Mouse (Mus musculus) kidney, embryonic 16.5 days (tissue): ENCODE measurements around the gene Lrrc28. TPM values are rescaled to one million over a fixed set of nuclear protein-coding genes. Genes with fewer than 3 reads are reported as not detected.

Experiments used
- ATAC-seq: fragments of 200-750 bp; cut with Nextera tagmentation; 2 replicates; pipeline ENCODE4 v1.8.0; 2017; ENCODE audit warnings: moderate TSS enrichment; ENCODE audit not compliant: low FRiP score, low TSS enrichment
- H3K27ac ChIP-seq: fragments of 300-500 bp; sonication (generic); 2 replicates; pipeline ENCODE4 v1.5.1; 2014; ENCODE audit warnings: low read length
- H3K27me3 ChIP-seq: fragments of 300-500 bp; sonication (generic); 2 replicates; pipeline ENCODE4 v1.6.1; 2014; ENCODE audit warnings: low read length, control low read depth, mixed read lengths; ENCODE audit not compliant: insufficient read depth
- H3K36me3 ChIP-seq: fragments of 300-500 bp; sonication (generic); 2 replicates; pipeline ENCODE4 v1.6.1; 2014; ENCODE audit warnings: low read length, control low read depth, mixed read lengths; ENCODE audit not compliant: insufficient read depth
- H3K4me1 ChIP-seq: fragments of 300-500 bp; sonication (generic); 2 replicates; pipeline ENCODE4 v1.6.1; 2014; ENCODE audit warnings: low read length, control low read depth, mixed read lengths; ENCODE audit not compliant: insufficient read depth
- H3K4me2 ChIP-seq: fragments of 300-500 bp; sonication (generic); replicated peaks from 2 replicates; pipeline ENCODE4 v1.6.1; 2014; ENCODE audit warnings: low read depth, low read length
- H3K4me3 ChIP-seq: fragments of 300-500 bp; sonication (generic); 2 replicates; pipeline ENCODE4 v1.5.1; 2014; ENCODE audit warnings: mild to moderate bottlenecking, low read length
- H3K9ac ChIP-seq: fragments of 300-500 bp; sonication (generic); replicated peaks from 2 replicates; pipeline ENCODE4 v1.6.1; 2014; ENCODE audit warnings: low read length
- H3K9me3 ChIP-seq: fragments of 300-500 bp; sonication (generic); 2 replicates; pipeline ENCODE4 v1.6.1; 2016; ENCODE audit warnings: low read length, control low read depth
- WGBS: fragments of 180-500 bp; shearing (Covaris S2); extraction: QIAGEN DNeasy Blood & Tissue Kit; methylation state at CpG from one replicate; pipeline ENCODE4 v1.1.7; 2014; 5-methylcytosine and 5-hydroxymethylcytosine counted together
- polyA plus RNA-seq: library from polyadenylated mRNA; unstranded; fragments of >200 nt; fragmentation: Nextera tagmentation; extraction: Ambion mirVana; gene quantifications from 2 replicates; pipeline ENCODE4 v1.2.1, GENCODE M21; 2015

The Lrrc28 gene
- polyA plus RNA-seq, 1 experiment from 2014 or later = 14.4 TPM

DNA sequence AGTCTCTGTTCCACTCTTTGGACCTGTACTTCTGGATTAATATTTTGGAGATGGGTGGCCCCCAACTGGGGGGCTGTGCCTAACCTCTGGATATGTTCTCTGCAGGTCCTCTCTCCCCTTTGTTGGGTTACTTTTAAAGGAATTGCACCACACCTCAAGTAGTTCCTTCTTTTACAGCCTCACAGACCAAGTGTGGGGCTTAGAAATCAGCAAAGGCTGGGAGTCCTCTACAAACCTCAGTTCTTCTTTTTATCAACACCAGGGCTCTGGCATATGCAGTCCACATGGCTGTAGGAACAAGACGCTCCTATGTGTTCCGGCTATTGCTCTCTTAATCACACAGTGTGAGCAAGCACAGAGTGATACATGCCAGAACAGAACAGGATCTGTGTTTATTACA lies 93.8 kb downstream of the Lrrc28 start:
- no peaks in the 10 kb centered on the region for H3K9me3 ChIP-seq
- 88% methylated on average over 2 of the region's 2 CpGs for WGBS
- H3K27me3 ChIP-seq = no peaks in the 10 kb centered on the region
- H3K4me2 ChIP-seq = no peak overlapping the region
- no peak for ATAC-seq
- H3K9ac ChIP-seq = no peak overlapping the region
- no peaks in the 10 kb centered on the region for H3K36me3 ChIP-seq
- H3K27ac ChIP-seq = no peak overlapping the region
- H3K4me3 ChIP-seq = no peak overlapping the region
- H3K4me1 ChIP-seq = no peaks in the 10 kb centered on the region

DNA sequence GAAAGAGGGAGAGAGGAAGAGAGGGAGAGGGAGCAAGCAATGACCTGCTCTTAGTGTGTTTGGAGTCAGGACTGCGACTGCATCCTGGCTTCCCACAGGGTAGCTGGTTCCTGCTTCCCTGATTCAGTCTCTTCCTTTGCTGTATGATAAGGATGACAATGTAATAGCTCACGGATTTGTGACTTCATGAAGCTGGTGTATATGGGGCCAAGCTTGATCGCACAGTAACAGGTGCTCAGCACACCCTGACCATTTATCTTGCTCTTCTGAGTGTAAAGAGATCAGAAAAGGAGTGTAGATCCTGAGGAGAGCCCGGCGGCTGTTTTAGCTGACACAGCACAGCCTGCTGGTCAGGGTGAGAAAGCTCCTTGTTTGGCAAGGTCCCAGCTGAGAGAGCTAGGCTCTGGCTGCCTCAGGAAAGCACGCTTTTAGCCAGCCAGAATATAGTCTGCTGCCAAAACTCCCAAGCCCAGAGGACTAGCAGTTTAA lies 96.0 kb downstream of the Lrrc28 start:
- peak; percentile 82; the same call in 1 of the 2 replicates for ATAC-seq
- Histone ChIP-seq H3K4me1 (no peaks in the 10 kb centered on the region), H3K4me2 (no peak overlapping the region), H3K9ac (no peak overlapping the region), H3K27ac (no peak overlapping the region), H3K36me3 (no peaks in the 10 kb centered on the region), H3K27me3 (no peaks in the 10 kb centered on the region), H3K4me3 (no peak overlapping the region), H3K9me3 (no peaks in the 10 kb centered on the region)
- WGBS = 23% methylated on average over 6 of the region's 6 CpGs

DNA sequence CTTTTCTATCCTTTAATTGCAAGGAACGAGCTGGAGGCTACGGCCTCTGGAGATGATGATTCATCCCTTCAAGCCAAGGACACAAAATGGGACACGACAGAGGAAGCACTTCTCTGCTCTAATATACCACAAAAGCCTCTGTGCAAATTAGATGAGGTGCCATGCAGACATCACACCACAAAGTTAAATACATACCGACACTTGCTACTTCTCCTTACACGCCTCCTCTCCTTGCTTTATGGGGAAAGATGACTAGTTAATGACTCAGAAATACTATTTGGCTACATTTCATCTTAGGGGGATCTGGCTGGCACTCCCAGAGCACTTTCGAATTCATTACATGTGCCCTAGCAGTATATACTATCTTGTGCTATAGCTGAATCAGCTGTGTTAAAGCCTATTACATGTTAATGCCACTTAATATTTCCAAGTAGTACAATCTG lies 96.4 kb downstream of the Lrrc28 start:
- H3K9ac ChIP-seq = no peak overlapping the region
- H3K4me1 ChIP-seq = no peaks in the 10 kb centered on the region
- no peaks in the 10 kb centered on the region for H3K27me3 ChIP-seq
- H3K9me3 ChIP-seq = no peaks in the 10 kb centered on the region
- no peak overlapping the region for H3K27ac ChIP-seq
- H3K4me2 ChIP-seq = no peak overlapping the region
- whole genome bisulfite sequencing = 80% methylated on average over 6 of the region's 6 CpGs
- ATAC-seq = no peak
- H3K4me3 ChIP-seq = no peak overlapping the region
- H3K36me3 ChIP-seq = no peaks in the 10 kb centered on the region

DNA sequence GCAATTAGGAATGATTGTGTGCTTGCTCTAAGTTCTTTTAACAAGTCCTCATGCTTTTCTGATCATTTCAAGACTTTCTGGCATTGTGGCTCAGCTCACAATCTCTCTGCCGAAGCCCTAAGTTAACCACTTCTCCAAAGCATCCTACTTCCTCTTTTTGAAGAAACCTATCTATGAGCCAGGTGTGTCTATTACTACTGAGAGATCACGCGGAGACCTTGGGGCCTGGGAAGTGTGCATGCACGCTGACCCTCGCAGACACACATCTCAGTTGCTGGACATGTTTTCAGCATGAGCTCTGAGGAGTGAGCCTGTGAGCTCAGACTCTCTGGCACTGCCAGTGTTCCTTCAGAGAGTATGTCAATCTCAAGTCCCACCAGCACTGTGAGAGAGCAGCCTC lies 98.8 kb downstream of the Lrrc28 start:
- Histone ChIP-seq H3K4me1 (no peaks in the 10 kb centered on the region), H3K4me3 (no peak overlapping the region), H3K9ac (no peak overlapping the region), H3K36me3 (no peaks in the 10 kb centered on the region), H3K27me3 (no peaks in the 10 kb centered on the region), H3K4me2 (no peak overlapping the region), H3K9me3 (no peaks in the 10 kb centered on the region), H3K27ac (no peak overlapping the region)
- 90% methylated on average over 5 of the region's 5 CpGs for WGBS
- no peak for ATAC-seq

DNA sequence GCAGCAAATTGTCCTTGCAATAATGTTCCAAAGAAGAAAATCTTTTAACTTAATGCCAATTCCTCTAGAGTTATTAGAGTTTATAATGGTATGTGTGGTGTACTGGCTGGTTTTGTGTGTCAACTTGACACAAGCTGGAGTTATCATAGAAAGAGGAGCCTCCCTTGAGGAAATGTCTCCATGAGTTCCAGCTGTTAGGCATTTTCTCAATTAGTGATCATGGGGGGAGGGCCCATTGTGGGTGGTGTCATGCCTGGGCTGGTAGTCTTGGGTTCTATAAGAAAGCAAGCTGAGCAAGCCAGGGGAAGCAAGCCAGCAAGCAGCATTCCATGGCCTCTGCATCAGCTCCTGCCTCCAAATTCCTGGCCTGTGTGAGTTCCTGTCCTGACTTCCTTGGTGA lies 100.5 kb downstream of the Lrrc28 start:
- no peaks in the 10 kb centered on the region for H3K9me3 ChIP-seq
- H3K36me3 ChIP-seq = no peaks in the 10 kb centered on the region
- ATAC-seq = no peak
- H3K4me2 ChIP-seq = no peak overlapping the region
- no peak overlapping the region for H3K4me3 ChIP-seq
- H3K27ac ChIP-seq = no peak overlapping the region
- H3K27me3 ChIP-seq = no peaks in the 10 kb centered on the region
- H3K4me1 ChIP-seq = no peaks in the 10 kb centered on the region
- no peak overlapping the region for H3K9ac ChIP-seq

DNA sequence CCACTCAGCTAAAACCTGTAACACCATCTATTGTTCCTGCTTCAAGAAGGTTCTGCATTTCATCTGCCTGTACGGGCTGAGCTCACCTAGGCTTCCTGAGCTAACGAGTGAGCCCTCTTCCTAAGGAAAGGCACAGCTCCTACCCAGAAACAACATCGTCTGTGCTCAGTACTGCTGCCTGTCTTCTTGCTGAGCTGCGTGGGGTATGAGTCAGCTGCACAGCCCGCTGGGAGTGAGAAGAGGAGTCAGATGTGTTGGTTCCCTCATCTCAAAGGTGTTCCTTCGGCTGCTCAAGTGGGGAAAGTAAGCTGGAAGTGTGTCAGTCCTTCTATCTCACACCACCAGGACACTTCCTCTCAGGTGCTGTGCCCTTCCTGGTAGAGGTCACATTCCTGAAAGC lies 101.4 kb downstream of the Lrrc28 start:
- Histone ChIP-seq H3K4me1 (no peaks in the 10 kb centered on the region), H3K9me3 (no peaks in the 10 kb centered on the region), H3K4me2 (no peak overlapping the region), H3K36me3 (no peaks in the 10 kb centered on the region), H3K27ac (no peak overlapping the region), H3K9ac (no peak overlapping the region), H3K27me3 (no peaks in the 10 kb centered on the region), H3K4me3 (no peak overlapping the region)
- WGBS = 76% methylated on average over 6 of the region's 6 CpGs
- no peak for ATAC-seq

DNA sequence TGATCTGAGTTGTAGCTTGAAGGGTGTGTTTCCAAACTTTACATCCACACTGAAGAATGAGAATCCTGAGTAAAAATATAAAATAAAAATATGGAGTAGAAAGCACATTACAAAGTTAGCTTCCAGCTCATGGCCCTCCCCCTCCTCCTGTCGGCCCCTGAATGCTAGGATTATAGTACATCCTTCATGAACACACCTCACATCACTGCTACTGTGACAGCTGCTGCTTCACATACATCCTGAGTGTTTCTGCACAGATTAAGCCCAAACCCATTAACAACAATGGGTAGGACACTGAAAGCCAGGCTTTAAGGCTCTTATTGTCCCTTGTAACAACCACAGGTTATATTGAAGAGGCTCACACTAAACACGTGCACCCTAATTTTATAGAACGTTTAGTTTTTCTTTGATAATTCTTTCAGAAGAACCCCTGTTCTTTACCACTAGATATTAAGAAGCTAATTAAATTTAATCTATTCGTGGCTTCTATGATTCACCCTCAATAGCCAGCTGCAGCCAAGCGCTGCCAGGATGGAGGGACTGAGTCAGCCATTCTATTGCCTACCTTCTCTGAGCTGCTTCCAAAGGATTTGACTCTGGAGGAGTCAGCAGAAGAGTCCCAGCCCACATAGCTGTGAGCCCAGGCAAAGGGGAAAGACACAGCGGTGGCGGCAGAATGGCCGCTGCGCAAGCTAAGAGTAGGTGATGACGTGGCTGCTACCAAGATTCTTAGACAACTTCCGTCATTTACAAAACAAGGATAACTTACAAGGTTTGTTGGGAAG lies 108.3 kb downstream of the Lrrc28 start:
- H3K9ac ChIP-seq = no peak overlapping the region
- WGBS = 95% methylated on average over 11 of the region's 11 CpGs
- H3K4me1 ChIP-seq = no peaks in the 10 kb centered on the region
- H3K4me3 ChIP-seq = no peak overlapping the region
- no peak for ATAC-seq
- H3K27me3 ChIP-seq = no peaks in the 10 kb centered on the region
- no peaks in the 10 kb centered on the region for H3K9me3 ChIP-seq
- H3K4me2 ChIP-seq = no peak overlapping the region
- H3K27ac ChIP-seq = no peak overlapping the region
- H3K36me3 ChIP-seq = no peaks in the 10 kb centered on the region

DNA sequence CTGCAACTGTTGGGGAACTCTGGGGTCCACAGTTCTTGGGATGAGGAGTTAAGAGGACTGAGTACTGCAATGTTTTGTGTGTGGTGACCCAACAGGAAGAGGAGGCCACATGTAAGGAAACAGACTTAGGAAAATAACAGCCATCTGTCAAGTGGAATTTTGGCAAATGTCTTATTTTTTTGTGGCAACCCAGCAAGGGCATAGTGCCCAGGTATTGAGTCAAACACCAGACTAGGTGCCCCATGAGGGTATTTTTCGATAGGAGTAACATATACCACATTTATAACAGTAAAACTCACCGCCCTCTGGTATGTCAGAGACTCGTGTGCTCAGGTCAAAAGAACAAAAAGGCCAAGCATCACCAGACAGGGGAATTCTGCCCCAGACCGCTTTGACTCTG lies 109.1 kb downstream of the Lrrc28 start:
- WGBS = 81% methylated on average over 4 of the region's 4 CpGs
- H3K36me3 ChIP-seq = no peaks in the 10 kb centered on the region
- H3K9ac ChIP-seq = no peak overlapping the region
- no peak overlapping the region for H3K4me3 ChIP-seq
- no peak overlapping the region for H3K4me2 ChIP-seq
- ATAC-seq = no peak
- no peaks in the 10 kb centered on the region for H3K9me3 ChIP-seq
- H3K27ac ChIP-seq = no peak overlapping the region
- H3K4me1 ChIP-seq = no peaks in the 10 kb centered on the region
- no peaks in the 10 kb centered on the region for H3K27me3 ChIP-seq

DNA sequence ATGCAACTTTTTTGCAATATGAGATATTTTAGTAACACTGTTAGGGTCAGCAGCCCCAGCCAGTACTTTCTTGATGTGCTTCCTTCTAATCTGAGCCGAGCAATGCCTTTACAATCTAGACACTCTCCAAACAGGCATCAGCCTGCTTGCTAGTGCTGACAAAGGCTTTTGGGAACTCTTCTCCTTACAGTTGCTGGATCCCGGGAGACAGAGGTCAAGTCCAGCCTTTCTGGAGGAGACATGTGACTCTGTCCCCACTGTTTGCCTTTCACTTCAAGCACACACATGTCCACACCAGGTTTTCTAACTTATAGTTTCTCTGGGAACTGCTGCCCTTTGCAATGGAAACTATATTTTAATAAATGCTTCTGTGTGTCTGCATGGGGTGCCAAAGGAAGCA lies 114.1 kb downstream of the Lrrc28 start:
- no peaks in the 10 kb centered on the region for H3K9me3 ChIP-seq
- no peaks in the 10 kb centered on the region for H3K4me1 ChIP-seq
- ATAC-seq = no peak
- H3K4me3 ChIP-seq = no peak overlapping the region
- H3K4me2 ChIP-seq = no peak overlapping the region
- no peak overlapping the region for H3K9ac ChIP-seq
- no peaks in the 10 kb centered on the region for H3K27me3 ChIP-seq
- 0 out of 2 replicates have a peak, but pooled peaks cover 4% of the 10 kb centered on the region for H3K36me3 ChIP-seq
- 50% methylated on average over 2 of the region's 2 CpGs for WGBS
- H3K27ac ChIP-seq = no peak overlapping the region

DNA sequence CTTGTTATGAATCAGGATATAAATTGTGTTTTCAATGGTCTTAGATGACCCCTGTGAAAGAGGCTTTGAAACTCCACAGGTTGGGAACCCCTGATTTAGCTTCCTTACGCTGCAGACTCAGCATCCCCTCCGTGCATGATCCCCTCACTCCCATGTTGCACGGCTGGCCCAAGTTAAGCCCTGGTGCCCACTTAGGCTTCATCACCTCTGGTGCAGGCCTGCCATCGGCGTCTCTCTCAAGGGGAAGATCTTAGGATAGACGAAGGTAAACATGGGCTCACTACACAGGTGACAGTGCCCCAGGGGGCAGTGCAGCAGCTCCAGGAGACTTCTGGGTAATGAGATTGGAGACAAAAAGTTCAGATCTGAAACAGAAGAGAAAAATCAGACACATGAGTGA lies 115.7 kb downstream of the Lrrc28 start:
- Histone ChIP-seq H3K4me2 (no peak overlapping the region), H3K36me3 (0 out of 2 replicates have a peak, but pooled peaks cover 4% of the 10 kb centered on the region), H3K9me3 (no peaks in the 10 kb centered on the region), H3K9ac (no peak overlapping the region), H3K27ac (no peak overlapping the region), H3K27me3 (no peaks in the 10 kb centered on the region), H3K4me3 (no peak overlapping the region), H3K4me1 (no peaks in the 10 kb centered on the region)
- 80% methylated on average over 6 of the region's 6 CpGs for WGBS
- no peak for ATAC-seq
